Mouse (Mus musculus): ENCODE measurements at regions not wholly inside any gene's neighbourhood (a gene's known extent, or its start where the extent isn't known, plus 50 kb on each side); places are given as distances from the start of the nearest gene placed in this dataset.

- TF ChIP-seq EP300 (IDR thresholded peaks at IDR 0.05) (no peak), CTCF (IDR thresholded peaks at IDR 0.05) (no peak)
Observed at GRCm38 (mm10) chr12:25544253-25544652, 447.3 kb upstream of the Id2 start.

Data from lung, postnatal 0 days (tissue).